Mouse (Mus musculus): ENCODE measurements around the gene Zbtb8a.

Gene Zbtb8a

DNA sequence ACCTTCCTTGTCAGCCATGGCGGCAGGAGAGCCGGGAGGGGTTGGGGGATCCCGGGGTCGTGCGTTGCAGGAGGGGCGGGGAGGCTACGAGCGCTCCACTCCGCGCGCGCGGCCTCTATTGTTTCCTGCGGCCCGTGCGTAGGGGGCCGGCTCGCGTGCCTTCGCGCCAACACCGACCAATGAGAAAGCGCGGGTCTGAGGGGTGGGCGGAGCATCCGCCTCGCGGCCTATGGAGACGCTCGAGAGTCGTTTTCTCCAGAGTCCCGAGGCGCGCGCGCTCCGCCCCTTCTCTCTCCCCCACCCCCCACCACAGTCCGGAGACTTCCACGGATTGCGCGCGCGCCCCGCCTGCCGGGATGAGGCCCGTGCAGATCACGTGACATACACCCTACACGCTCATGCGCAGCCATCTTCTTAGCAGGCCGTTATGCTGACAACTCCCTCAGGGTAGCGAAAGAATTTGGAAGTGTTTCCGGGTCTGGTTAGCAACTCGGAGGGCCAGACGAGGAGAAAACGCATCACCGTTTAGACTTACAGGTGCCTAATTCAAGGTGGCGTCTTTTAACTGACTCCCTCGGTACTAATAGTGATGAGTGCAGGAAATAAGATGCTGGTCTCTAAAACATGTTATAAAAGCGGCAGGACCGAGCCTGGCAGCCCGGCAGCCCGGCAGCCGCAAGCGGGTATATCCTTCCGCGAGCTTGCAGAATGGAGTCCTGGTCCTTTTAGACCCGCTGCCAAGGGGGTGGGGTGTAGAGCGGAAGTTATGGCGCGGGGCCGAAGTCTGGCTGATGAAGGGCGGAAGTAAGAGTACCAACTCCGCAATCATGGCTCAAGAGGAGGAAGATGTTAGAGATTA is 42.5 kb downstream of the Zbtb8a start, which contains the start of the genes Rbbp4 and Zbtb8os:
Gene Rbbp4 (minus strand): TSS at position 155 of the 859 bp plus-strand sequence.
Gene Zbtb8os (plus strand): TSS at position 480 of the 859 bp plus-strand sequence.
- peak; percentile 90 for DNase-seq (ENCODE audit: low spot score)

- DNase-seq (ENCODE audit: low spot score), result no peak
These were observed 43.2 kb downstream of the Zbtb8a start for GRCm38 (mm10) chr4:129334677-129335215.

GRCm38 (mm10) chr4:129332846-129333245 is 45.1 kb downstream of the Zbtb8a start:
- no peak for DNase-seq (ENCODE audit: low spot score)

- no peak for DNase-seq (ENCODE audit: low spot score)
These were observed 51.7 kb downstream of the Zbtb8a start for GRCm38 (mm10) chr4:129326191-129326590.

DNA sequence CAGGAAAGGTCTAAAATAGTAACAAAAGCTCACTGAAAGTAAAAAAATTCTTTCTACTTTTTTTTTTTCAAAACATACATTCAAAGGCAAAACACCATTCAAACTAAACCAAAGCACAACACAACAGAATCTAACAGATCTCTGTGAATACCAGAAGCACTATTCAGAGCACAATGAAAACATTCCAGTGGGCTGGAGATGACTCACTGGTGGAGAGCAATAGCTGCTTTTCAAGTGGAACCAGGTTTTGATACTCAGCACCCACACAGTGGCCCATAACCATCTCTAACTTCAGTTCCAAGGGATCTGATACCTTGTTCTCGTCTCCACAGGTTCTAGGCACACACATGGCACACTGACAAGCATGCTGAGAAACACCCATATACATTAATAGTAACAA is 53.2 kb downstream of the Zbtb8a start:
- DNase-seq (ENCODE audit: low spot score), result no peak

GRCm38 (mm10) chr4:129323491-129323890 is 54.4 kb downstream of the Zbtb8a start:
- DNase-seq (ENCODE audit: low spot score), result no peak

- DNase-seq (ENCODE audit: low spot score), result no peak
These were observed 55.9 kb downstream of the Zbtb8a start for GRCm38 (mm10) chr4:129322042-129322441.

DNA sequence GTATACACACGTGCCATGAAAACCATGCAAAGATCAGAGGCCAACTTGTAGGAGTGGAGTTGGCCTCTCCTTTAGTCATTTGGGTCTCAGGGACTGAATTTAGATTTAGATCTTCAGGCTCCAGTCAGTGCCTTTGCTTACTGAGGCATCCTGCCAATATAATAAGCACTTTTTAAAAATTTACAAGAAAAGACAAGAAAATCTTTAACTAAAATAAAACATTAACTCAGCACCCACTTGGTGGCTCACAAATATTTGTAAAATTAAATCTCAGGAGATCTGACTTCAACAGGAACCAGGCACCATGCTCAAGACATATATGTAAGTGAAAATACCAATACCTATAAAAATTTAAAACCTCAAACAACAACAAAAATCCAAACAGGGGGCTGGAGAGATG is 57.0 kb downstream of the Zbtb8a start:
- no peak for DNase-seq (ENCODE audit: low spot score)

GRCm38 (mm10) chr4:129313886-129314285 is 64.0 kb downstream of the Zbtb8a start:
- no peak for DNase-seq (ENCODE audit: low spot score)

DNA sequence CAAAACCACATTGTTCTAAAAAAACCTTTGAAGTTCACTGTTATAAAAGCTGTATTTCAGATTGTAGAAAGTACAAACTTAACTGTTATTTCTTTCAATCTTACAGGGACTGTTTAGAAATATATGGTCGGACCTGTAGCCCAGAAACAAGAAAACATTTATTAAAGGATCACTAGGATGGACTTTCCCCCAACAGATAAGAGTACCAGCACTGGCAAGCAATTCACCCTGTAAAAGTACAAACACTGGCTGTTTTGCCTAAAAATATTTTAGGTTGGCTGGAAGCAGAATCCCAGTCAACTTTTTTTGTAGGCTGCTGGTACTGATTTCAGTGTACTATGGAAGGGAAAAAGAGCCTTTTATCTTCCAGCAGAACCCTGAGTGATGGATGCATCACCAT is 70.0 kb downstream of the Zbtb8a start:
- DNase-seq (ENCODE audit: low spot score), result no peak

GRCm38 (mm10) chr4:129304306-129304705 is 73.6 kb downstream of the Zbtb8a start:
- DNase-seq (ENCODE audit: low spot score), result no peak

DNA sequence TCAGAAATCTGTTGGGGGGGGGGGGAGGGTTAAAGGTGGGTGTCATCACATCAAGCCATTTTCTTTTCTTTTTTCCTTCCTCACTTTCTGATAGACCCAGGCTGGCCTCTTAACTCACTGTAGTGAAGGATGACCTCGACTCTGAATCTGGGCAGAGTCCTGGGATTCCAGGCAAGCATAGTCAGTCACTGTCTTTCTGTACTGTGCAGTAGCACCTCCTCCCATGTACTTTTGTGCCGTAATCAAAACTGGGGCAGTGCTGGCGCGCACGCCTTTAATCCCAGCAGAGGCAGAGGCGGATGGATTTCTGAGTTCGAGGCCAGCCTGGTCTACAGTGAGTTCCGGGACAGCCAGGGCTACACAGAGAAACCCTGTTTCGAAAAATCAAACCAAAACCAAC is 74.1 kb downstream of the Zbtb8a start:
- no peak for DNase-seq (ENCODE audit: low spot score)

All from spleen, adult 12 weeks (tissue).